Mouse (Mus musculus) liver, embryonic 13.5 days (tissue): Measurements from ENCODE around the gene Ctdspl2. TPM values are rescaled to one million over a fixed set of nuclear protein-coding genes. Genes with fewer than 3 reads are reported as not detected.

Source experiments
- microRNA-seq: library from miRNA; unstranded; fragments of <30 nt; microRNA quantifications from one replicate; pipeline ENCODE4, GENCODE M21; 2016
- polyA plus RNA-seq: library from polyadenylated mRNA; unstranded; fragments of >200 nt; fragmentation: Nextera tagmentation; extraction: Ambion mirVana; gene quantifications from 2 replicates; pipeline ENCODE4 v1.2.1, GENCODE M21; 2015

The Ctdspl2 gene
- polyA plus RNA-seq, 1 experiment from 2014 or later: 18.3 TPM

Small RNA genes lying within 50 kb of the gene (microRNA-seq; reads per million reads assigned to microRNA genes)
- gene Gm47314: 0.88 reads per million

Other genes with a start within 250 kb of the Ctdspl2 start
- gene Frmd5, start 148.9 kb upstream of the Ctdspl2 start, polyA plus RNA-seq: 0.28 and 0.30 TPM in 2 replicates
- gene Casc4, start 89.0 kb upstream of the Ctdspl2 start, polyA plus RNA-seq: 5.4 and 6.6 TPM in 2 replicates
- 0.03 TPM in 1 of 2 replicates, not detected in the other for gene Mageb3, start 91 bp downstream of the Ctdspl2 start, polyA plus RNA-seq
- gene Eif3j1, start 72.5 kb downstream of the Ctdspl2 start, polyA plus RNA-seq: 11.0 and 13.7 TPM in 2 replicates
- gene Spg11, start 162.4 kb downstream of the Ctdspl2 start, polyA plus RNA-seq: 3.5 and 3.6 TPM in 2 replicates
- gene B2m, start 191.7 kb downstream of the Ctdspl2 start, polyA plus RNA-seq: 322 and 384 TPM in 2 replicates
- gene Trim69, start 204.7 kb downstream of the Ctdspl2 start, polyA plus RNA-seq: not detected in 2 replicates
- gene Patl2, start 230.2 kb downstream of the Ctdspl2 start, polyA plus RNA-seq: 0.06 TPM in 2 replicates
- gene Terb2, start 230.3 kb downstream of the Ctdspl2 start, polyA plus RNA-seq: not detected in 2 replicates